Mouse (Mus musculus) heart, embryonic 12.5 days (tissue): ENCODE results near the gene Cenpp. TPM values are rescaled to one million over a fixed set of nuclear protein-coding genes. Genes with fewer than 3 reads are reported as not detected.
"Not testable (repeated sequence)": the region's sequence is repeated elsewhere in the genome, so short reads cannot be mapped to it uniquely, and the experiment has no call there.

ENCODE experiments used
- ATAC-seq: fragments of 200-750 bp; cut with Nextera tagmentation; 2 replicates; pipeline ENCODE4 v1.8.0; 2017; ENCODE audit warnings: moderate TSS enrichment, moderate library complexity; ENCODE audit not compliant: insufficient number of reproducible peaks, low FRiP score
- H3K27ac ChIP-seq: fragments of 300-500 bp; sonication (generic); 2 replicates; pipeline ENCODE4 v1.5.1; 2016; ENCODE audit warnings: mild to moderate bottlenecking, moderate library complexity; ENCODE audit not compliant: poor library complexity, severe bottlenecking
- H3K27me3 ChIP-seq: fragments of 300-500 bp; sonication (generic); replicated peaks from 2 replicates; pipeline ENCODE4 v1.6.1; 2016; ENCODE audit warnings: mild to moderate bottlenecking, moderate library complexity
- H3K36me3 ChIP-seq: fragments of 300-500 bp; sonication (generic); 2 replicates; pipeline ENCODE4 v1.6.1; 2016; ENCODE audit warnings: mild to moderate bottlenecking, moderate library complexity
- H3K4me1 ChIP-seq: fragments of 300-500 bp; sonication (generic); replicated peaks from 2 replicates; pipeline ENCODE4 v1.6.1; 2016; ENCODE audit warnings: mild to moderate bottlenecking
- H3K4me2 ChIP-seq: fragments of 300-500 bp; sonication (generic); 2 replicates; pipeline ENCODE4 v1.6.1; 2016; ENCODE audit warnings: mild to moderate bottlenecking, moderate library complexity
- H3K4me3 ChIP-seq: fragments of 300-500 bp; sonication (generic); 2 replicates; pipeline ENCODE4 v1.5.1; 2016; ENCODE audit warnings: mild to moderate bottlenecking
- H3K9ac ChIP-seq: fragments of 300-500 bp; sonication (generic); 2 replicates; pipeline ENCODE4 v1.6.1; 2016; ENCODE audit warnings: mild to moderate bottlenecking, moderate library complexity
- H3K9me3 ChIP-seq: fragments of 300-500 bp; sonication (generic); replicated peaks from 2 replicates; pipeline ENCODE4 v1.6.1; 2016; ENCODE audit warnings: mild to moderate bottlenecking, moderate library complexity
- WGBS: fragments of 180-500 bp; shearing (Covaris S2); methylation state at CpG from one replicate; pipeline ENCODE4 v1.1.7; 2016; 5-methylcytosine and 5-hydroxymethylcytosine counted together
- polyA plus RNA-seq: library from polyadenylated mRNA; unstranded; fragments of >200 nt; fragmentation: Nextera tagmentation; extraction: Ambion mirVana; gene quantifications from 2 replicates; pipeline ENCODE4 v1.2.1, GENCODE M21; 2016

Cenpp gene
- polyA plus RNA-seq, 1 experiment from 2014 or later, result 26.4 TPM

GRCm38 (mm10) chr13:49603603-49604002, 49.0 kb downstream of the Cenpp start:
- Histone ChIP-seq H3K4me2 (no peak overlapping the region), H3K27me3 (no peaks in the 10 kb centered on the region), H3K27ac (no peak overlapping the region), H3K9ac (no peak overlapping the region), H3K4me3 (no peak overlapping the region), H3K9me3 (no peaks in the 10 kb centered on the region), H3K4me1 (no peaks in the 10 kb centered on the region), H3K36me3 (0 out of 2 replicates have a peak, but pooled peaks cover 4% of the 10 kb centered on the region)
- ATAC-seq, result no peak

GRCm38 (mm10) chr13:49602541-49602940, 50.0 kb downstream of the Cenpp start:
- not testable (repeated sequence) for H3K4me1 ChIP-seq, H3K9me3 ChIP-seq, H3K27ac ChIP-seq, ATAC-seq, H3K4me2 ChIP-seq, H3K36me3 ChIP-seq, H3K9ac ChIP-seq, H3K27me3 ChIP-seq, H3K4me3 ChIP-seq
- WGBS, result 84% methylated on average over 2 of the region's 2 CpGs

GRCm38 (mm10) chr13:49586062-49586461, 66.5 kb downstream of the Cenpp start:
- H3K4me3 ChIP-seq, result no peak overlapping the region
- WGBS, result 89% methylated on average over 6 of the region's 6 CpGs
- H3K36me3 ChIP-seq, result no peaks in the 10 kb centered on the region
- H3K9ac ChIP-seq, result no peak overlapping the region
- H3K27me3 ChIP-seq, result no peaks in the 10 kb centered on the region
- no peak overlapping the region for H3K27ac ChIP-seq
- H3K4me1 ChIP-seq, result no peaks in the 10 kb centered on the region
- no peak overlapping the region for H3K4me2 ChIP-seq
- no peaks in the 10 kb centered on the region for H3K9me3 ChIP-seq
- no peak for ATAC-seq

DNA sequence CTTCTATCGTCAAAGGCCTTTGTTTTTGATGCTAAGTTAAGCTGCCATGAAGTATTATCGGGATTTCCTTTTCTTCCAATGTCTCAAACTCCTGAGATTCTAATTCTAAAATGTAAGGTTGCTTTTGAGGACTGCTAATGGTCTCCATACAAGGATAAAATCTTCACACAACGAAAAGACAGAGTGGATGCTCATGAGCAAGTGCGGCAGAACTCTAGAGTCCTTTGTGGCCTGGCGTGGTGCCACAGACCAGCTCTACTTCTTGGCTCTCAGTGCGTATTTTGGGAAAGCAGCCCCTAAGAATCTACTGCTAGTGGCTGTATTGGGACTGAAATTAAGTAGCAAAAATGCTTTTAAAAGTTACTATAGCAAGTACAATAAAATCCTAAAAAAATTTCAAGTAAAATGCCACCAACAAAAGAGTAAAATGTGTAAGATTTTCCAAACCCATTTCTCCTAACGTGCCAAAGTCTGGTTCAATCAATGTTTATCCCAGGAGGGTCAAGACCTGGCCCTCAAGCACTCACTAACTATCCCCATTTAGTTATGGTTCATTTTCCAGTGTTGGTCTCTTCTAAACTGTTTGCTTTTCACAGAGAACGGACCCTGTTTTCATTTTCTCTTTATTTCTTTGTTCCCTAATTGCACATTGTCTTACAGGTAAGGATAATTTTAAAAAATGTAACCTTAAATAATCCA, 68.1 kb downstream of the Cenpp start:
- ATAC-seq, result no peak
- Histone ChIP-seq H3K27me3 (no peaks in the 10 kb centered on the region), H3K4me2 (no peak overlapping the region), H3K27ac (no peak overlapping the region), H3K9me3 (no peaks in the 10 kb centered on the region), H3K4me3 (no peak overlapping the region), H3K9ac (no peak overlapping the region), H3K4me1 (no peaks in the 10 kb centered on the region), H3K36me3 (no peaks in the 10 kb centered on the region)
- WGBS, result 84% methylated on average over 8 of the region's 8 CpGs

DNA sequence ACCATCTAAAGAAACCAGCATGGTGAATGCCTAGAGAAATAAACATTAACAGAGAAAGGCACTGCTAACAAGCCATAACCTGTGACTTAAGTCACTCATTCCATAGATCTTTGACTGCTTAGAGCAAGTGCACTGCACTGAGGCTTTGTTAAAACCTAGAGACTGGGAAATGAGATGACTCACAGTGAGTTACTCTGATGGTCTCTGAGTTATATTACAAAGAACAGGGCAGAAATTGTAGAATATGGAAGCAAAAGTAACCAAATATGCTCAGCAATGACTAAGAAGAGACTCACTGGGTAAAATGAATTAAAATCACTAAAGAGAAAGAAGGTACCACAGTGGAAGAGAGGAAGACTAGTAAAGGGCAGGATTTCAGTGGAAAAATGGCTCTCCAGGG, 68.7 kb downstream of the Cenpp start:
- Histone ChIP-seq H3K27me3 (no peaks in the 10 kb centered on the region), H3K4me3 (no peak overlapping the region), H3K4me1 (no peaks in the 10 kb centered on the region), H3K9me3 (no peaks in the 10 kb centered on the region), H3K27ac (no peak overlapping the region), H3K4me2 (no peak overlapping the region), H3K9ac (no peak overlapping the region), H3K36me3 (no peaks in the 10 kb centered on the region)
- no peak for ATAC-seq

GRCm38 (mm10) chr13:49581541-49582530, 70.7 kb downstream of the Cenpp start, which contains the start of gene Omd:
Gene Omd, plus strand, starts transcription at chr13:49582462.
- WGBS, result 63% methylated on average over 8 of the region's 8 CpGs
- ATAC-seq, result no peak
- Histone ChIP-seq H3K4me3 (no peak within 1 kb of the TSS), H3K27me3 (no peaks in the 10 kb centered on the region), H3K9ac (no peak within 1 kb of the TSS), H3K4me1 (no peaks in the 10 kb centered on the region), H3K9me3 (no peaks in the 10 kb centered on the region), H3K4me2 (no peak within 1 kb of the TSS), H3K36me3 (no peaks in the 10 kb centered on the region), H3K27ac (peak within 1 kb of the TSS; percentile 61)

GRCm38 (mm10) chr13:49571418-49571817, 81.2 kb downstream of the Cenpp start:
- no peaks in the 10 kb centered on the region for H3K36me3 ChIP-seq
- H3K9me3 ChIP-seq, result no peaks in the 10 kb centered on the region
- no peaks in the 10 kb centered on the region for H3K4me1 ChIP-seq
- no peak overlapping the region for H3K4me2 ChIP-seq
- WGBS, result 79% methylated on average over 2 of the region's 2 CpGs
- ATAC-seq, result no peak
- no peaks in the 10 kb centered on the region for H3K27me3 ChIP-seq
- no peak overlapping the region for H3K4me3 ChIP-seq
- no peak overlapping the region for H3K9ac ChIP-seq
- no peak overlapping the region for H3K27ac ChIP-seq

DNA sequence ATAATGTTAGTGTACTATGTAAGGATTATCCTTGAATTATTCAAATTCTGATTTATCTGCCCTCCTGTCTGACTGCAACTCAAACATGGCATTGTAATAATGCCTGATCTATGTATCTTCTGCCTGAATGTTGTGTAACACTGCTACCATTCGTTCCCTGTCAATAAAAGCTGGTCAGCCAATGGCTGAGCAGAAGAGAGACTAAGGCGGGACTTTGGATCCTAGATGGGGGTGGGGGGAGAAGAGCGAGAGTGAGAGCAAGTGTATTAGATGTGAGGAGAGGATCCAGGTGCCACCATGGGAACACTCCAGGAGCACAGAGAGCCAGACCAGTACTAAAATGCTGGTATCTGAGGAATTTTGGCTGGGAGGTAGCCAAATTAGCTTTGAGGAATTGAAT, 82.2 kb downstream of the Cenpp start:
- WGBS, result 64% methylated on average over 3 of the region's 3 CpGs

GRCm38 (mm10) chr13:49564347-49564746, 88.2 kb downstream of the Cenpp start:
- Histone ChIP-seq H3K4me1 (0 out of 2 replicates have a peak, but pooled peaks cover 2% of the 10 kb centered on the region), H3K9ac (no peak overlapping the region), H3K27ac (no peak overlapping the region), H3K36me3 (no peaks in the 10 kb centered on the region), H3K27me3 (no peaks in the 10 kb centered on the region), H3K9me3 (no peaks in the 10 kb centered on the region), H3K4me2 (no peak overlapping the region), H3K4me3 (no peak overlapping the region)
- no peak for ATAC-seq
- WGBS, result 92% methylated on average over 1 of the region's 1 CpGs

More for the DNA sequence above, 82.2 kb downstream of the Cenpp start:
- Histone ChIP-seq H3K4me1 (no peaks in the 10 kb centered on the region), H3K4me3 (no peak overlapping the region), H3K9ac (no peak overlapping the region), H3K27ac (no peak overlapping the region), H3K36me3 (no peaks in the 10 kb centered on the region), H3K27me3 (no peaks in the 10 kb centered on the region), H3K9me3 (no peaks in the 10 kb centered on the region), H3K4me2 (no peak overlapping the region)
- ATAC-seq, result no peak

GRCm38 (mm10) chr13:49560886-49561285, 91.7 kb downstream of the Cenpp start:
- Histone ChIP-seq H3K27me3 (no peaks in the 10 kb centered on the region), H3K4me2 (no peak overlapping the region), H3K9ac (no peak overlapping the region), H3K4me3 (no peak overlapping the region), H3K27ac (no peak overlapping the region), H3K4me1 (0 out of 2 replicates have a peak, but pooled peaks cover 2% of the 10 kb centered on the region), H3K9me3 (no peaks in the 10 kb centered on the region), H3K36me3 (no peaks in the 10 kb centered on the region)
- ATAC-seq, result no peak
- 39% methylated on average over 2 of the region's 2 CpGs for WGBS

DNA sequence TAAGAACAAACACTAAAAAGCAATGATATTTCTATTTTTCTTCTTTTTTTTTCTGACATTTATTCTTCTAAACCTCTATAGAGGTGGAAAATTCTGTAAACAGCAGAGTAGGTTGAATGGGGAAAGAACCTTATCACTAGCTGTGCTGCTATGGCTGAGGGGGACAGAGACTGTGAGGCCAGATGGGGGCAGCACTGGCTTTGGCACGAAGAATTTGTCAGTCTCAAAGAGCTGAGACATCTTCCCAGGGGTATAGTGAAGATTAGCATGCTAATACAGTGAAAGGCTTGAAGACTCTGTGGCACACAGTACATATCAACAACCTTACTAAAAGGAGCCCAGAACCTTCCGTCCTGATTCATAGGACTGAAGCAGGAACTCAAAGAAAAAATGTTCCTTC, 93.4 kb downstream of the Cenpp start:
- H3K4me2 ChIP-seq, result no peak overlapping the region
- 40% methylated on average over 2 of the region's 2 CpGs for WGBS
- no peak overlapping the region for H3K4me3 ChIP-seq
- H3K4me1 ChIP-seq, result no peaks in the 10 kb centered on the region
- H3K9ac ChIP-seq, result no peak overlapping the region
- H3K9me3 ChIP-seq, result no peaks in the 10 kb centered on the region
- H3K27ac ChIP-seq, result no peak overlapping the region
- ATAC-seq, result no peak
- H3K27me3 ChIP-seq, result no peaks in the 10 kb centered on the region
- H3K36me3 ChIP-seq, result no peaks in the 10 kb centered on the region
